Mouse (Mus musculus) kidney, embryonic 14.5 days (tissue): ENCODE measurements around the gene Plk5. TPM values are rescaled to one million over a fixed set of nuclear protein-coding genes. Genes with fewer than 3 reads are reported as not detected.
A peak's percentile ranks its signal among the peaks of the same experiment; 100 is the strongest.

Experiments
- ATAC-seq: fragments of 200-750 bp; cut with Nextera tagmentation; 2 replicates; pipeline ENCODE4 v1.8.0; 2017; ENCODE audit warnings: moderate number of reproducible peaks, mild to moderate bottlenecking, moderate TSS enrichment, moderate library complexity; ENCODE audit not compliant: low FRiP score, low TSS enrichment
- H3K27ac ChIP-seq: fragments of 300-500 bp; sonication (generic); 2 replicates; pipeline ENCODE4 v1.5.1; 2014; ENCODE audit warnings: low read depth, mild to moderate bottlenecking, low read length, moderate library complexity, mixed read lengths
- H3K27me3 ChIP-seq: fragments of 300-500 bp; sonication (generic); 2 replicates; pipeline ENCODE4 v1.6.1; 2014; ENCODE audit warnings: mild to moderate bottlenecking, low read length; ENCODE audit not compliant: control insufficient read depth, insufficient read depth
- H3K36me3 ChIP-seq: fragments of 300-500 bp; sonication (generic); 2 replicates; pipeline ENCODE4 v1.6.1; 2014; ENCODE audit warnings: low read length, mixed read lengths; ENCODE audit not compliant: control insufficient read depth, insufficient read depth
- H3K4me1 ChIP-seq: fragments of 300-500 bp; sonication (generic); 2 replicates; pipeline ENCODE4 v1.6.1; 2014; ENCODE audit warnings: low read length, mixed read lengths; ENCODE audit not compliant: control insufficient read depth, insufficient read depth
- H3K4me2 ChIP-seq: fragments of 300-500 bp; sonication (generic); replicated peaks from 2 replicates; pipeline ENCODE4 v1.6.1; 2014; ENCODE audit warnings: low read depth, mild to moderate bottlenecking, low read length
- H3K4me3 ChIP-seq: fragments of 300-500 bp; sonication (generic); 2 replicates; pipeline ENCODE4 v1.5.1; 2014; ENCODE audit warnings: mild to moderate bottlenecking, low read length
- H3K9ac ChIP-seq: fragments of 300-500 bp; sonication (generic); 2 replicates; pipeline ENCODE4 v1.6.1; 2014; ENCODE audit warnings: low read depth, mild to moderate bottlenecking, low read length, moderate library complexity
- H3K9me3 ChIP-seq: fragments of 300-500 bp; sonication (generic); 2 replicates; pipeline ENCODE4 v1.6.1; 2016; ENCODE audit warnings: low read length; ENCODE audit not compliant: control insufficient read depth
- WGBS: fragments of 180-500 bp; shearing (Covaris S2); extraction: QIAGEN DNeasy Blood & Tissue Kit; methylation state at CpG from one replicate; pipeline ENCODE4 v1.1.7; 2014; 5-methylcytosine and 5-hydroxymethylcytosine counted together
- polyA plus RNA-seq: library from polyadenylated mRNA; unstranded; fragments of >200 nt; fragmentation: Nextera tagmentation; extraction: Ambion mirVana; gene quantifications from 2 replicates; pipeline ENCODE4 v1.2.1, GENCODE M21; 2014

The Plk5 gene
- polyA plus RNA-seq, 1 experiment from 2014 or later, result 0.62 TPM

- Histone ChIP-seq H3K4me3 (peak within 1 kb of the TSS; percentile 30), H3K4me1 (peaks cover 17% of the 10 kb centered on the region), H3K9me3 (no peaks in the 10 kb centered on the region), H3K4me2 (peak within 1 kb of the TSS; percentile 41), H3K27me3 (peaks cover 96% of the 10 kb centered on the region), H3K9ac (peak within 1 kb of the TSS; percentile 14; the same call in 1 of the 2 replicates), H3K27ac (no peak within 1 kb of the TSS), H3K36me3 (no peaks in the 10 kb centered on the region)
- 2% methylated on average over 42 of the region's 42 CpGs for WGBS
- peak; percentile 13; the same call in 1 of the 2 replicates for ATAC-seq
Observed at GRCm38 (mm10) chr10:80348244-80348781, 7.9 kb upstream of the Plk5 start, which contains the start of gene Adamtsl5. Gene Adamtsl5, minus strand, starts transcription at chr10:80348412.

GRCm38 (mm10) chr10:80348981-80349380 lies 7.3 kb upstream of the Plk5 start:
- H3K27me3 ChIP-seq, result peaks cover 94% of the 10 kb centered on the region

GRCm38 (mm10) chr10:80350292-80350691 lies 6.0 kb upstream of the Plk5 start:
- Histone ChIP-seq H3K4me3 (no peak overlapping the region), H3K4me2 (no peak overlapping the region), H3K27ac (no peak overlapping the region), H3K9me3 (no peaks in the 10 kb centered on the region), H3K4me1 (peaks cover 9% of the 10 kb centered on the region), H3K27me3 (peaks cover 90% of the 10 kb centered on the region), H3K9ac (no peak overlapping the region), H3K36me3 (no peaks in the 10 kb centered on the region)
- ATAC-seq, result peak; percentile 79
- 6% methylated on average over 7 of the region's 7 CpGs for WGBS

More at GRCm38 (mm10) chr10:80348981-80349380, 7.3 kb upstream of the Plk5 start:
- peak overlapping the region; percentile 41; the same call in 1 of the 2 replicates for H3K4me2 ChIP-seq
- H3K4me1 ChIP-seq, result peaks cover 11% of the 10 kb centered on the region
- ATAC-seq, result no peak
- no peaks in the 10 kb centered on the region for H3K9me3 ChIP-seq
- no peaks in the 10 kb centered on the region for H3K36me3 ChIP-seq
- 19% methylated on average over 23 of the region's 26 CpGs for WGBS
- no peak overlapping the region for H3K9ac ChIP-seq
- peak overlapping the region; percentile 30 for H3K4me3 ChIP-seq
- H3K27ac ChIP-seq, result no peak overlapping the region

- Histone ChIP-seq H3K4me3 (no peak overlapping the region), H3K9me3 (no peaks in the 10 kb centered on the region), H3K36me3 (no peaks in the 10 kb centered on the region), H3K4me2 (no peak overlapping the region), H3K9ac (no peak overlapping the region), H3K4me1 (peaks cover 18% of the 10 kb centered on the region), H3K27ac (no peak overlapping the region), H3K27me3 (peaks cover 91% of the 10 kb centered on the region)
- ATAC-seq, result no peak
- 28% methylated on average over 11 of the region's 11 CpGs for WGBS
Observed at GRCm38 (mm10) chr10:80351896-80352295, 4.4 kb upstream of the Plk5 start.

GRCm38 (mm10) chr10:80352727-80353126 lies 3.5 kb upstream of the Plk5 start:
- no peak overlapping the region for H3K9ac ChIP-seq
- no peak for ATAC-seq
- no peaks in the 10 kb centered on the region for H3K36me3 ChIP-seq
- no peak overlapping the region for H3K27ac ChIP-seq
- H3K27me3 ChIP-seq, result peaks cover 91% of the 10 kb centered on the region
- H3K4me3 ChIP-seq, result no peak overlapping the region
- peaks cover 17% of the 10 kb centered on the region for H3K4me1 ChIP-seq
- H3K9me3 ChIP-seq, result no peaks in the 10 kb centered on the region
- H3K4me2 ChIP-seq, result no peak overlapping the region
- WGBS, result 54% methylated on average over 8 of the region's 8 CpGs

GRCm38 (mm10) chr10:80355431-80355830 lies 828 bp upstream of the Plk5 start:
- Histone ChIP-seq H3K9me3 (no peaks in the 10 kb centered on the region), H3K4me1 (peaks cover 11% of the 10 kb centered on the region; the same call in 1 of the 2 replicates), H3K27me3 (peaks cover 77% of the 10 kb centered on the region), H3K4me2 (no peak overlapping the region), H3K9ac (no peak overlapping the region), H3K27ac (no peak overlapping the region), H3K36me3 (no peaks in the 10 kb centered on the region), H3K4me3 (no peak overlapping the region)
- ATAC-seq, result no peak
- WGBS, result 12% methylated on average over 7 of the region's 9 CpGs

GRCm38 (mm10) chr10:80356737-80357136 lies 478 bp downstream of the Plk5 start:
- H3K27me3 ChIP-seq, result peaks cover 69% of the 10 kb centered on the region
- peak overlapping the region; percentile 31; the same call in 1 of the 2 replicates for H3K9ac ChIP-seq
- H3K4me1 ChIP-seq, result peaks cover 11% of the 10 kb centered on the region; the same call in 1 of the 2 replicates
- 3% methylated on average over 31 of the region's 34 CpGs for WGBS
- H3K4me2 ChIP-seq, result peak overlapping the region; percentile 58
- ATAC-seq, result no peak
- H3K4me3 ChIP-seq, result peak overlapping the region; percentile 38
- no peaks in the 10 kb centered on the region for H3K36me3 ChIP-seq
- H3K27ac ChIP-seq, result no peak overlapping the region
- no peaks in the 10 kb centered on the region for H3K9me3 ChIP-seq

- H3K36me3 ChIP-seq, result no peaks in the 10 kb centered on the region
- H3K4me2 ChIP-seq, result no peak overlapping the region; the same call in 1 of the 2 replicates
- H3K27ac ChIP-seq, result no peak overlapping the region
- peak overlapping the region; percentile 38 for H3K4me3 ChIP-seq
- peaks cover 11% of the 10 kb centered on the region; the same call in 1 of the 2 replicates for H3K4me1 ChIP-seq
- H3K9ac ChIP-seq, result no peak overlapping the region
- H3K9me3 ChIP-seq, result no peaks in the 10 kb centered on the region
- H3K27me3 ChIP-seq, result peaks cover 64% of the 10 kb centered on the region
- ATAC-seq, result no peak
- 32% methylated on average over 7 of the region's 7 CpGs for WGBS
Observed at GRCm38 (mm10) chr10:80357336-80357735, 1.1 kb downstream of the Plk5 start.

GRCm38 (mm10) chr10:80357994-80358639 lies 1.9 kb downstream of the Plk5 start:
- Histone ChIP-seq H3K4me3 (peak overlapping the region; percentile 19), H3K36me3 (no peaks in the 10 kb centered on the region), H3K27ac (no peak overlapping the region), H3K4me2 (peak overlapping the region; percentile 39), H3K27me3 (peaks cover 57% of the 10 kb centered on the region), H3K9ac (no peak overlapping the region), H3K4me1 (peaks cover 11% of the 10 kb centered on the region; the same call in 1 of the 2 replicates), H3K9me3 (no peaks in the 10 kb centered on the region)
- WGBS, result 8% methylated on average over 31 of the region's 31 CpGs
- peak; percentile 51 for ATAC-seq
